Mouse (Mus musculus) megakaryocyte, embryonic 14.5 days (primary cell): ENCODE data around the gene Polr2e. TPM values are rescaled to one million over a fixed set of nuclear protein-coding genes. Genes with fewer than 3 reads are reported as not detected.

Experiments
- H3K27me3 ChIP-seq: replicated peaks from 2 replicates; pipeline ENCODE3; 2012; ENCODE audit warnings: inconsistent platforms
- H3K36me3 ChIP-seq: replicated peaks from 2 replicates; pipeline ENCODE3; 2012; ENCODE audit warnings: low read length, inconsistent platforms, mixed read lengths
- H3K4me1 ChIP-seq: 2 replicates; pipeline ENCODE4 v1.6.1; 2012; ENCODE audit warnings: inconsistent platforms
- H3K4me3 ChIP-seq: replicated peaks from 2 replicates; pipeline ENCODE3; 2012; ENCODE audit warnings: moderate library complexity, mild to moderate bottlenecking, inconsistent platforms
- H3K9me3 ChIP-seq: 2 replicates; pipeline ENCODE4 v1.6.1; 2012; ENCODE audit warnings: inconsistent platforms
- FLI1 ChIP-seq: IDR thresholded peaks from 2 replicates; pipeline ENCODE4 v1.6.1; 2012; ENCODE audit warnings: low read length, inconsistent platforms, mixed read lengths
- GATA1 ChIP-seq: IDR thresholded peaks from 3 replicates; pipeline ENCODE4 v1.6.1; 2012; ENCODE audit warnings: mixed read lengths, low read length, inconsistent platforms, borderline replicate concordance
- polyA plus RNA-seq: library from polyadenylated mRNA; stranded (reverse); fragments of >175 nt; gene quantifications from 2 replicates; pipeline ENCODE4 v1.2.3, GENCODE M21; 2012; ENCODE audit warnings: low replicate concordance; ENCODE audit not compliant: insufficient read depth

Polr2e gene
- polyA plus RNA-seq, 1 experiment, result 260 TPM

GRCm38 (mm10) chr10:80025889-80026288, 13.7 kb downstream of the Polr2e start:
- Histone ChIP-seq H3K4me1 (peaks cover 99% of the 10 kb centered on the region), H3K36me3 (peaks cover 99% of the 10 kb centered on the region), H3K9me3 (no peaks in the 10 kb centered on the region), H3K27me3 (no peaks in the 10 kb centered on the region), H3K4me3 (peak overlapping the region; percentile 80)
- no peak for TF ChIP-seq GATA1
- TF ChIP-seq FLI1, result no peak

GRCm38 (mm10) chr10:80025463-80025862, 14.1 kb downstream of the Polr2e start:
- H3K36me3 ChIP-seq, result peaks cover 99% of the 10 kb centered on the region
- H3K9me3 ChIP-seq, result no peaks in the 10 kb centered on the region
- H3K27me3 ChIP-seq, result no peaks in the 10 kb centered on the region
- H3K4me3 ChIP-seq, result peak overlapping the region; percentile 80
- peaks cover 99% of the 10 kb centered on the region for H3K4me1 ChIP-seq
- no peak for TF ChIP-seq GATA1
- no peak for TF ChIP-seq FLI1

GRCm38 (mm10) chr10:80025044-80025347, 14.6 kb downstream of the Polr2e start:
- Histone ChIP-seq H3K4me3 (peak overlapping the region; percentile 89), H3K36me3 (peaks cover 99% of the 10 kb centered on the region), H3K27me3 (no peaks in the 10 kb centered on the region), H3K4me1 (peaks cover 99% of the 10 kb centered on the region), H3K9me3 (no peaks in the 10 kb centered on the region)
- TF ChIP-seq FLI1 (no peak), GATA1 (no peak)

- no peaks in the 10 kb centered on the region for H3K9me3 ChIP-seq
- TF ChIP-seq GATA1, result no peak
- no peak for TF ChIP-seq FLI1
- peaks cover 100% of the 10 kb centered on the region for H3K4me1 ChIP-seq
- peaks cover 100% of the 10 kb centered on the region for H3K36me3 ChIP-seq
- peak overlapping the region; percentile 89 for H3K4me3 ChIP-seq
- no peaks in the 10 kb centered on the region for H3K27me3 ChIP-seq
These were observed 15.2 kb downstream of the Polr2e start for GRCm38 (mm10) chr10:80024229-80025043.

- Histone ChIP-seq H3K4me1 (peaks cover 100% of the 10 kb centered on the region), H3K36me3 (peaks cover 99% of the 10 kb centered on the region)
These were observed 15.8 kb downstream of the Polr2e start for GRCm38 (mm10) chr10:80023758-80024157.

GRCm38 (mm10) chr10:80022806-80023205, 16.8 kb downstream of the Polr2e start:
- H3K4me1 ChIP-seq, result peaks cover 97% of the 10 kb centered on the region
- H3K27me3 ChIP-seq, result no peaks in the 10 kb centered on the region
- peak overlapping the region; percentile 80 for H3K4me3 ChIP-seq
- H3K9me3 ChIP-seq, result no peaks in the 10 kb centered on the region
- H3K36me3 ChIP-seq, result peaks cover 96% of the 10 kb centered on the region
- TF ChIP-seq FLI1, result no peak
- TF ChIP-seq GATA1, result no peak

More at GRCm38 (mm10) chr10:80023758-80024157, 15.8 kb downstream of the Polr2e start:
- Histone ChIP-seq H3K4me3 (peak overlapping the region; percentile 89), H3K9me3 (no peaks in the 10 kb centered on the region), H3K27me3 (no peaks in the 10 kb centered on the region)
- TF ChIP-seq GATA1, result no peak
- TF ChIP-seq FLI1, result no peak

GRCm38 (mm10) chr10:80022164-80022563, 17.4 kb downstream of the Polr2e start:
- TF ChIP-seq FLI1 (no peak), GATA1 (no peak)
- H3K9me3 ChIP-seq, result no peaks in the 10 kb centered on the region
- H3K4me1 ChIP-seq, result peaks cover 94% of the 10 kb centered on the region
- H3K36me3 ChIP-seq, result peaks cover 94% of the 10 kb centered on the region
- H3K4me3 ChIP-seq, result peak overlapping the region; percentile 86
- no peaks in the 10 kb centered on the region for H3K27me3 ChIP-seq

GRCm38 (mm10) chr10:80021320-80021641, 18.3 kb downstream of the Polr2e start:
- TF ChIP-seq FLI1 (no peak), GATA1 (no peak)
- no peaks in the 10 kb centered on the region for H3K27me3 ChIP-seq
- H3K9me3 ChIP-seq, result no peaks in the 10 kb centered on the region
- H3K4me3 ChIP-seq, result peak overlapping the region; percentile 92
- peaks cover 92% of the 10 kb centered on the region for H3K4me1 ChIP-seq
- H3K36me3 ChIP-seq, result peaks cover 90% of the 10 kb centered on the region

GRCm38 (mm10) chr10:80020603-80021319, 18.8 kb downstream of the Polr2e start:
- TF ChIP-seq GATA1 (no peak), FLI1 (no peak)
- Histone ChIP-seq H3K36me3 (peaks cover 90% of the 10 kb centered on the region), H3K9me3 (no peaks in the 10 kb centered on the region), H3K27me3 (no peaks in the 10 kb centered on the region), H3K4me1 (peaks cover 92% of the 10 kb centered on the region), H3K4me3 (peak overlapping the region; percentile 92)

- Histone ChIP-seq H3K9me3 (no peaks in the 10 kb centered on the region), H3K36me3 (peaks cover 90% of the 10 kb centered on the region), H3K27me3 (no peaks in the 10 kb centered on the region), H3K4me3 (peak overlapping the region; percentile 92), H3K4me1 (peaks cover 92% of the 10 kb centered on the region)
- no peak for TF ChIP-seq GATA1
These were observed 19.4 kb downstream of the Polr2e start for GRCm38 (mm10) chr10:80020191-80020590.
